Mouse (Mus musculus) liver, adult 2 months (tissue): Measurements from ENCODE around the gene Wdr70.

Experiments
- CTCF ChIP-seq: fragments of 200-500 bp; IDR thresholded peaks from 2 replicates; pipeline ENCODE4 v1.5.1; 2011; ENCODE audit warnings: low read depth, low read length, control low read depth
- POLR2A ChIP-seq: fragments of 200-500 bp; IDR thresholded peaks from 2 replicates; pipeline ENCODE4 v1.6.1; 2011; ENCODE audit warnings: low read length, control low read depth; ENCODE audit not compliant: insufficient read depth; ENCODE audit errors: extremely low read depth

DNA sequence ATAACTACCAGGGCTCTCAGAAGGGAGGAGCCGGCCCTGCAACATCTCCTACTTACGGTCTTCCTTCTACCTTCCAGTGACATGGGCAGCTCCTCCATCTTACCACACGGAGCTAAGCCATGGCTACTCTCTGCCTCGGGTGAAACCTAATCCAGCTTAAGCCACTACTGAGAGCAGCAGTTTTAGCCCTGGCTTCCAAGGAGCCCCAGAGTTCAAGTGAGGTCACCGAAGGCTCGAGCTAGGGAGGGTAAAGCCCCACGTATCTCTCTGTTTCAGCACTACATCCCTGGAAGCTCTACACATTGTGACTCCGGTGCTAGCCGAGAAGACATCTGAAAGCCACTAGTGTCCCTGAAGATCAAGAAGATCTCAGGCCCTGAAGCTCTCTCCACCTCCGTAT, 213.9 kb downstream of the Wdr70 start:
- TF ChIP-seq CTCF (no peak), POLR2A (no peak)
